Mouse (Mus musculus) liver, adult 2 months (tissue): ENCODE data around the gene Cd200.

ENCODE experiments used
- CTCF ChIP-seq: fragments of 200-500 bp; IDR thresholded peaks from 2 replicates; pipeline ENCODE4 v1.5.1; 2011; ENCODE audit warnings: low read depth, low read length, control low read depth
- POLR2A ChIP-seq: fragments of 200-500 bp; IDR thresholded peaks from 2 replicates; pipeline ENCODE4 v1.6.1; 2011; ENCODE audit warnings: low read length, control low read depth; ENCODE audit not compliant: insufficient read depth; ENCODE audit errors: extremely low read depth

DNA sequence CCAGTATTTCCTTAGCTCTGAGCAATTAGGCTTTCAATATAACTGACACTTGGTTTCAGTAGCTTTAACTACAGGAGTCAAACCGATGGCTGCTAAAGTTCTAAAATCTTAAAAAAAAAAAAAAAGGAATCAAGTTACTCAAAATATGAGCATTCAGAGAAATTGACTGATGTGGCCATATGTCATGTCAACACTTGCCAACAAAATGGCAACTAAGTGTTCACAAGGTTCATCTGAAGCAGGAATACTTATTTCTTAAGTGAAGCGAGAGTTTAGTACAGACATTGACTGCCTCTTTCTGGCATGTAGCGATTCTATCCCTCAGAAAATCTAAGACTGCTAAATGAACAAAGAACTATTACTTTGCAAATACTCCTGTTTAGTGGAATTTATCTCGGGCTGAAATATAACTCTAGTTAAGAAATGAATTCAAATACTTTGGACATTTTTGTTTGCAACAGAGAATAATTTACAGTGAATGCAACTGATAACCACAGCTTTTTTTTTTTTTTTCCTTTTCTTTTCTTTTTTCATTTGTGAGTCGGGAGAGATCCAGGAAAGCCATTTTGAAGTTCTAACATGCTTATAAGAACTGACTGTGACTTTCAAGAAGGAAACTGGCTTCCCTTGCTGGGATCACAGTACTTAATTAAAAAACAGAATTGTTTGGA, 18.4 kb downstream of the Cd200 start:
- no peak for TF ChIP-seq POLR2A
- TF ChIP-seq CTCF: no peak
